Mouse (Mus musculus) cerebellum, adult 18-20 months (tissue): ENCODE measurements at regions not wholly inside any gene's neighbourhood (a gene's known extent, or its start where the extent isn't known, plus 50 kb on each side); places are given as distances from the start of the nearest gene placed in this dataset.

Experiments used
- DNase-seq, 2 experiments: peaks; one replicate each; pipeline ENCODE4 v3.0.0; 2021

GRCm38 (mm10) chr7:72948026-72948425, 427.3 kb upstream of the Rgma start:
- no peak for DNase-seq

GRCm38 (mm10) chr7:72948666-72949065, 426.6 kb upstream of the Rgma start:
- DNase-seq, result no peak

GRCm38 (mm10) chr7:72949886-72950285, 425.4 kb upstream of the Rgma start:
- DNase-seq, result no peak

GRCm38 (mm10) chr7:72957674-72958073, 417.6 kb upstream of the Rgma start:
- no peak for DNase-seq

GRCm38 (mm10) chr7:72961321-72961720, 414.0 kb upstream of the Rgma start:
- no peak for DNase-seq

- DNase-seq, result peak in 1 of 2 experiments; percentile 6
Measured at GRCm38 (mm10) chr7:72962815-72963214, 412.5 kb upstream of the Rgma start.

GRCm38 (mm10) chr7:72963908-72964307, 411.4 kb upstream of the Rgma start:
- DNase-seq, result no peak

- DNase-seq, result no peak
Measured at GRCm38 (mm10) chr7:72968193-72968592, 407.1 kb upstream of the Rgma start.

- DNase-seq, result no peak
Measured at GRCm38 (mm10) chr7:72971506-72972267, 403.6 kb upstream of the Rgma start.

- no peak for DNase-seq
Measured at GRCm38 (mm10) chr7:72972397-72972796, 402.9 kb upstream of the Rgma start.

GRCm38 (mm10) chr7:72973771-72974170, 401.5 kb upstream of the Rgma start:
- no peak for DNase-seq

GRCm38 (mm10) chr7:72974384-72974783, 400.9 kb upstream of the Rgma start:
- DNase-seq, result no peak

GRCm38 (mm10) chr7:72990559-72991429, 384.5 kb upstream of the Rgma start:
- no peak for DNase-seq

GRCm38 (mm10) chr7:72998374-72998773, 376.9 kb upstream of the Rgma start:
- no peak for DNase-seq

- no peak for DNase-seq
Measured at GRCm38 (mm10) chr7:73019151-73019550, 356.2 kb upstream of the Rgma start.

GRCm38 (mm10) chr7:73019764-73020354, 355.4 kb upstream of the Rgma start:
- DNase-seq, result no peak

GRCm38 (mm10) chr7:73021786-73022185, 353.5 kb upstream of the Rgma start:
- DNase-seq, result no peak

- DNase-seq, result no peak
Measured at GRCm38 (mm10) chr7:73025640-73026039, 349.7 kb upstream of the Rgma start.

- DNase-seq, result no peak
Measured at GRCm38 (mm10) chr7:73028952-73029351, 346.4 kb upstream of the Rgma start.

- DNase-seq, result no peak
Measured at GRCm38 (mm10) chr7:73031407-73031806, 343.9 kb upstream of the Rgma start.

GRCm38 (mm10) chr7:73032316-73032980, 342.9 kb upstream of the Rgma start:
- DNase-seq, result no peak

- no peak for DNase-seq
Measured at GRCm38 (mm10) chr7:73036801-73037555, 338.3 kb upstream of the Rgma start.
